Mouse (Mus musculus) cerebellum, postnatal 25 days (tissue): ENCODE measurements around the gene Pid1.
"Not testable (repeated sequence)": the region's sequence is repeated elsewhere in the genome, so short reads cannot be mapped to it uniquely, and the experiment has no call there.

Experiments used
- DNase-seq, 2 experiments: peaks; one replicate each; pipeline ENCODE4 v3.0.0; 2021; ENCODE audit warnings: mixed read lengths in 2 of 2

Pid1 gene

GRCm38 (mm10) chr1:84271712-84272200, 92.2 kb downstream of the Pid1 start:
- DNase-seq, result no peak

DNA sequence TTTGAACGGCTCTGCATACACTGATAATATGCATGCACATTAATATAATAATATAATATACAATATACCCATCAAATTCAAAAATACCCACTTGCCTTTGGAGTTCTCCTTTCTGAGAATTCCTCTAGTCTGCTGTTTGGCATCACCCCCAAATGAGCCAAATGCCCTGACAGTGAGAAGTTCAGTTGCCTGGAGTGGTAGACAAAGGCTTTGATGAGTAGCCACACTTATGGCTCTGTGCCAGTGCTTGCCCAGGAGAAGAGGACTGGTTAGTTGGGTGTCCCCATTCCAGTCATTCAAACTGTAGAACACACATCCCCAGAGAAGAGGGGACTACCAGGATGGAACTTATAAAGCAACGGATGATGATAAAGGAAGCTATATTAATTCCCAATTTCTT, 106.3 kb downstream of the Pid1 start:
- DNase-seq, result no peak

- DNase-seq, result no peak
These were observed 109.6 kb downstream of the Pid1 start for GRCm38 (mm10) chr1:84254361-84254760.

DNA sequence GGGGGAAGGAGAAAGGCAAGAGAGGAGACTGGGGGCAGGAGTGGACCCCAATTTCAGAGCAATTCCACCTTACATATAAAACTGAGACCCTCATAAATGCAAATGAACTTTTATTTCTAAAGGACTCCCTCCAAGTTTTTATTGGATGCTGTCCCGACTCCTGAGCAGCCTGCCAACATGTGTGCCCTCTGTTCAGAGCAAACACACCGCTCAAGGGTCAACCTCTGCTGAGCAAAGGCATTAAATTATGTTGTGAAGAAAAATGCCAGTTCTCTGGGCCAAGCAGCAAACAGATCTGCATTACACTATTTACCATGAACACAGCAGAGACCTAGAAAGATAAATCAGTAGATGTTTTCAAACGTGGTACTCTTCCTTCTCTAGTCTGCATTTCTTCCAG, 110.1 kb downstream of the Pid1 start:
- no peak for DNase-seq

DNA sequence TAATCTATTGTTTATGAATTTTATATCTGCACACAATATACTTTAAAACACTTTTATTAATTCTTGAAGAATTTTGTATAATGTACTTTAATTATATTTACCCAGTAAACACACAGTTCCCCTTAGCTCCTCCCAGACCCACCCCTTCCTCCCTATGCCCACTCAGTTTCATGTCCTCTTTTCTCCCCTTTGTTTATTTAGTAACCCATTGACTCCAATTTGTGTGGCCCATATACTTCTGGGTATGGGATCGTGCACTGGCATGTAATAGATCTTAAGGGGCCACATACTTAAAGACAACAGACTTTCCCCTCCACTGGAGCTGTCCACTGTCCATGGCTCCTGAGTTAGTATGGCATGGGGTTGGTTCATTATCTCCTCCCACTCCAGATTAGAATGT, 112.8 kb downstream of the Pid1 start:
- no peak for DNase-seq

GRCm38 (mm10) chr1:84250770-84251169, 113.2 kb downstream of the Pid1 start:
- DNase-seq, result no peak

DNA sequence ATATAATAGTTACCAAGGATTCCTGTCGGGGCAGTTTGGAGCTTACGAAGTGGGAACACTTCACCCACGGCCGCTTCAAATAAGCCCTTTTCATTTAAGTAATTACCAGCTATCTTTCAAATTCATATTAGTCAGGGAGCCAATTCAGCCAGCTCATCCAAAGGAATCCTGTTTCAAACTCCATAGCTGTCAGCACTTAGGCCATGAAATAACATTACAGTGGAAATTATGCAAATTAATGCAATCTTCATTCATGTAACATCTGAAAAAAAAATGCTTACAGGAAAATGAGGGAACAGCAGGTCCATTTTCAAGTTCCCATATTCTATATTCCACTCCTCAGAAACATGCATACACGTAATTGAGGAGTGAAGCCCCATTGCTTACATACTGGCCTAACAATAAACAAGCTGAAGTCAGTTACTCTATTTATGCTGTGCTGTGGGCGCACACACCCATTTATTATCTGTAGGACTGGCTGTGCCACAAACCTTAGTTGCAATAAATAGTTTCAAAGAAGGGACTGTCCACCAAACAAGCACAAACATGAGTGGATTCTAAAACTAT, 114.1 kb downstream of the Pid1 start:
- no peak for DNase-seq

DNA sequence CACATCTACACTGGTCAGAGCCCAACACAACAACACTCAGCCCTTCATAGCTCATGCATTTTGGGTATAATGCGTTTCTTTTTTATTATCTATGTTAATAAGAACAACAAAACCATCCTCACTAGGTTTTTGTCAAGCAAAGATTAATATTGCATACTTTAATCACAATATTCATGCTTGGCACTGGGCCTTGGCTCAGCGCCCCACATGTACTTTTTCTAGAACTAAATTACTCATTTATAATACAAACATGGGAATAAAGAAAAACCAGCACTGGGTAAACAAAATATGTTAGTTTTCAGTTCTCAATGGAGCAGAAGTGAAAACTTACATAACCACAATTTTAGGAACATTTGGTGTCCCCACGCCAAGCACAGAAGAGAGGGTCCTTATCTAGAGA, 116.9 kb downstream of the Pid1 start:
- DNase-seq, result no peak

- DNase-seq, result no peak
These were observed 122.7 kb downstream of the Pid1 start for GRCm38 (mm10) chr1:84241192-84241828.

DNA sequence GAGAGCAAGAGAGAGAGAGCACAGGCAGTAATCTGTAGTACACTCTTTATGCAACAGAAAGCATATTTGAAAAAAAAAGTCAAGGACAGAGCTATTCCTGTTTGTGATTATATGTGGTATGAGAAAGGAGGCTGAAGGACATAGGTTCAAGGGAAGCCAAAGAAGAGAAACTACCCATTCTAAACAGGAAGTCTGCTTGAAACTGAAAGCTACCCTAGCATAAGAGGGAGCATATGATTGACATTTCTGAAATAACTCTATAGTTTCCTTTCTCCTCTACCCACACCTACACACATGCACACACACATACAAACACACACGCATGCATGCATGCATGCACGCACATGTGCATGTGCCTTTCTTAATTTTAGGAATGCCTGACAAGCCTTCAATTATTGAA, 123.8 kb downstream of the Pid1 start:
- no peak for DNase-seq

- DNase-seq, result no peak
These were observed 133.5 kb downstream of the Pid1 start for GRCm38 (mm10) chr1:84230431-84230830.

DNA sequence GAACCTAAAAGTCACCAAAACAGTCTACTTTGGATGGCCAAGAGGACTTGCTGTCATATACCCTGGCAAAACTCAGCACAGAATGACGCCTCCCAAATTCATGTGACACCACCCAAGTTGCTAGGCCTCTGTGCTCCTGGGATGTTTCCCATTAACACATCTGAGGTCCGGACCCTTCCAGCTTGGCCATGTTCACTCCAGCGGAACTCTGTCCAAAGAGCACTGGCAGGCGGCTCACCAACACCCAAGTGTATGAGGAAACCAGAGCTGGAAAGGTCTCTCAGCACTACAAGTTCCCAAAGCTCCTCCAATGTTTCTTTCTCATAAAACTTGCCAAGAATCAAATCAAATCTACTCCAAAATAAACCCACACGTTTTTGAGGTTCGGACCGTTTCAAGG, 138.4 kb downstream of the Pid1 start:
- no peak for DNase-seq

GRCm38 (mm10) chr1:84222051-84222450, 141.9 kb downstream of the Pid1 start:
- peak in 1 of 2 experiments; percentile 9 for DNase-seq

GRCm38 (mm10) chr1:84218605-84219004, 145.4 kb downstream of the Pid1 start:
- DNase-seq, result no peak

GRCm38 (mm10) chr1:84217777-84218176, 146.2 kb downstream of the Pid1 start:
- DNase-seq, result peak; percentile 41 to 63

GRCm38 (mm10) chr1:84211507-84211906, 152.5 kb downstream of the Pid1 start:
- no peak for DNase-seq

DNA sequence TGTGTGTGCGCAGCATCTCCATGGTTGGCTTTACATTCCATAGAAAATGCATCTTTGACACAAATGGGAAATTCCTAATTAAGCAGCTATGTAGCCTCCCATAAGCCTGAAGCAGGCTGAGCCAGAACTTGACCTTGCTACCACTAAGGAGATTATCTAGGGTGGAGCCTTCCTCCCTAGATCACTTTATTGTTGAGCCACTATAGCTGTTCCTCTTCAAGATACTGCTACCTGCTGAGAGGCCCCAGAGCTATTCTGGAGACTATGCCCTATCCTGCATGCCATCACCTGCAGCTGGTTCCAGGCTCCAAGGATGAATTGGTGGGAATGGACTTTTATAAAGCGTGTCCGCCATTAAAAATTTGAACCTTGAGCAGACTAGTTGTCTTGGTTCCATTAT, 158.2 kb downstream of the Pid1 start:
- not testable (repeated sequence) for DNase-seq

- no peak for DNase-seq
These were observed 160.5 kb downstream of the Pid1 start for GRCm38 (mm10) chr1:84203494-84203893.

DNA sequence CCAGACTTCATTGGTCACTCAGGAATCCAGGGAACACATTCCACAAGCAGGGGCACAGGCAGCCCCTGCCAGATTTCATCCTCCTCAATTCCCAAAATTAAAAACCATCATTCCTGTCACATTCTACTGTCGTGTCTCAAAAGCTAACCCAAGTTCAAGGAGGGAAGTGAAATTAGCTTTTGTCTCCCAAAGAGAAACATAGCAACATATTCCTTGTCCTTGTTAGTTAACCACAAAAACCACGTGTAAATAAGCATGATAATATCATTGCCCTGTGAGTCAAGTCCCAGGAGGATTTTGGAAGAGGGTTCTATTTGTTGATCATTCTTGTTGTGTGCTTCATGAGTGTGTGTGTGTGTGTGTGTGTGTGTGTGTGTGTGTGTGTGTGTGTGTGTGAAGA, 164.1 kb downstream of the Pid1 start:
- DNase-seq, result no peak

- no peak for DNase-seq
These were observed 165.1 kb downstream of the Pid1 start for GRCm38 (mm10) chr1:84198887-84199286.

DNA sequence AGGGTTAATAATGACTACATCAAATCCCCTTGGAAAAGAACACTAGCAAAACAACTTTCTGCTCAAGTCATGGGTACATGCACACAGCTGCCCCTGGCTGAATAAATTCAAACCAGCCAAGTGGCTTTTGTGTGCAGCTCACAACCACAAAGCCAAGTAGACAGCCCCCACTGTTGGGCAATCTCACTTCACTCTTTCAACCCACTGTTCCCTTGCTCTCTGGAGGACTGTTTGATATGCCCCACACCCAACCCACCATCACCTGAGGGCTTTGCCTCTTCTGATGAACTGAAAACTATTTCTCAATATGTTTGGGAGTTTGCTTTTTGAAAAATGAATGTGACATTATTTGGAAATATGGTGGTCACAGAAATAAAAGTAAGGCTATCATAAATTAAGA, 171.8 kb downstream of the Pid1 start:
- no peak for DNase-seq

GRCm38 (mm10) chr1:84189446-84189845, 174.5 kb downstream of the Pid1 start:
- DNase-seq, result no peak

DNA sequence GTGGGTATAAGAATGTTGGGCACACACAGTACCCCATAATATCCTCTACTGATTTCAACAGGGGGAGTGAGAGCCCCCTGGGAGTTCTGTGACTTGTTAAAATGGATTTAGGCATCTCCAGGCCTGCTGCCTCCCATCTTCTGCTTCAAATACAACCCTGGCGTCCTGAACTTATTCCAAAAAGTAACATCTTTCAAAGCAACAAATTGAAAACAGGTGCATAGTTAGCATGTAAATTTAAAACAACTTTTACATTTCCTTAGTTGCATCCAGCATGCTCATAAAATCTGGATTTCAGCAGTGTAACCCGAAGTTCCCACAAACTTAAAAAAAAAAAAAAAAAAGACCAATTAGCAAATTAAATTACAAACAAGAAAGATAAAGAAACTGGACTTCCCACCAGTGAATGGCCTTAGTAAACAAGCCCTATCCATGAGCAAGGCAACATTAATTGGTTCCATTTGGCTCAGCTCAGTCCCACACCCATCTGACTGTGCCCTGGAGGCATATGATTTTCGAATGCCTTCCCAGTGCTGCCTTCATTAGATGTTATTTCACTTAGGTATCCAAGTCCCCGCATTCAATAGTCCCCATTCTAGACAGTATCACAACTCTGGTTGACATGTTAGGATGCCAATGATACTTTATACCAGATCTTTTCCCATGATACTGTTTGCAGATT, 177.1 kb downstream of the Pid1 start:
- no peak for DNase-seq

- DNase-seq, result no peak
These were observed 186.3 kb downstream of the Pid1 start for GRCm38 (mm10) chr1:84177696-84178095.
